Mouse (Mus musculus): Measurements from ENCODE around the gene Itgb3. TPM values are rescaled to one million over a fixed set of nuclear protein-coding genes. Genes with fewer than 3 reads are reported as not detected.

Itgb3 gene
- polyA plus RNA-seq, 1 experiment from 2014 or later: 1.3 TPM

DNA sequence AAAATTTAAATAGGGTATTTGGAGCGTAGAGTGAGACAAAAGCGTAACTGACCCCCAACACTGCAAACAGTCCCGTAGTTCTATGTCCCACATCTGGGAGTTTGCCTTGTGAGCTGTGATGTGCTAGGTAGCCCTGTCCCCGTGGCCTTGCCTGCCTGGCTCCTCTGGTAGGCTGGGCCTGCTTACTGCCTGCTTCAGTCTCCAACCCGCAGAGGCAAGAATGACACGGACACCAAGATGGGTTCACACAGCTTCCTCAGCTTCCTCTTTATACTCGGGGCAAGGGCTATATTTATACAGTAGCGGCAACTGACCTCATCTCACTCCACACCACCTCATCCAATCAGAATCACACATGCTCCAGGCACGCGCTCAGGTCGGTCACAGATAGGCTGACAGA lies 67.0 kb downstream of the Itgb3 start:
- DNase-seq (ENCODE audit: low spot score): no peak
- ATAC-seq (replicated peaks; ENCODE audit: insufficient number of reproducible peaks, low FRiP score, low TSS enrichment, low read depth): no peak
- no peak overlapping the region for H3K4me3 ChIP-seq (ENCODE audit: low read depth, low read length)
- H3K36me3 ChIP-seq (replicated peaks; ENCODE audit: control insufficient read depth, insufficient read depth, low read depth, low read length): no peaks in the 10 kb centered on the region
- no peak overlapping the region for H3K9ac ChIP-seq (replicated peaks; ENCODE audit: low read length)
- no peak overlapping the region for H3K4me2 ChIP-seq (ENCODE audit: low read depth, low read length)
- H3K27me3 ChIP-seq (ENCODE audit: control insufficient read depth, insufficient read depth, low read length): no peaks in the 10 kb centered on the region
- WGBS: 91% methylated on average over 11 of the region's 11 CpGs
- H3K4me1 ChIP-seq (ENCODE audit: control insufficient read depth, insufficient read depth, low read length): no peaks in the 10 kb centered on the region
- H3K9me3 ChIP-seq (replicated peaks; ENCODE audit: control insufficient read depth, low read length): no peaks in the 10 kb centered on the region
- H3K27ac ChIP-seq (replicated peaks; ENCODE audit: low read depth, low read length): no peak overlapping the region

DNA sequence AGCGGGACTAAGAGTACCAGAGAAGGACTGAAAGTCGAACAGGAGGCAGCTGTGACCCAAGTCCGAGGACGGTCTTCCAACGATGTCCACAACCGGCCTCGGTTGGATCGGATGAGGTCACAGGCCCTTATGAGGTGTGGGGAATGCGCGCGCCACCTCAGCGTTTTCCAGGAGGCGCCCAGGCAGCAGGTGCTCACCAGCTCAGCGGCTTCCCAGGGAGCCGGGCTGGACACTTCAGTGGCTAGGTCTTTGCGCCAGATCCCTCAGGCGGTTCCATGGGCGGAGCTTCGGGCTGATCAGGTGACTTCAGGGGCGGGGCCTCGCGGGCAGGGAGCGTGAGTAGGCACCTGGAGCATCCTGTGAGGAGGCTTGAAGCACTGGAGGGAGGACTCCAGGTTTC lies 77.7 kb downstream of the Itgb3 start, which contains the start of gene Gm11639:
TSS of gene Gm11639 (plus strand) at position 160 of the 400 bp plus-strand sequence.
- 19% methylated on average over 23 of the region's 23 CpGs for WGBS
- Histone ChIP-seq H3K36me3 (replicated peaks; ENCODE audit: control insufficient read depth, insufficient read depth, low read depth, low read length) (no peaks in the 10 kb centered on the region), H3K27ac (replicated peaks; ENCODE audit: low read depth, low read length) (no peak within 1 kb of the TSS), H3K4me3 (ENCODE audit: low read depth, low read length) (no peak within 1 kb of the TSS), H3K9me3 (replicated peaks; ENCODE audit: control insufficient read depth, low read length) (no peaks in the 10 kb centered on the region), H3K4me1 (ENCODE audit: control insufficient read depth, insufficient read depth, low read length) (peaks cover 2% of the 10 kb centered on the region; the same call in 1 of the 2 replicates), H3K27me3 (ENCODE audit: control insufficient read depth, insufficient read depth, low read length) (no peaks in the 10 kb centered on the region), H3K4me2 (ENCODE audit: low read depth, low read length) (peak within 1 kb of the TSS; percentile 34), H3K9ac (replicated peaks; ENCODE audit: low read length) (no peak within 1 kb of the TSS)
- ATAC-seq (replicated peaks; ENCODE audit: insufficient number of reproducible peaks, low FRiP score, low TSS enrichment, low read depth): no peak
- DNase-seq (ENCODE audit: low spot score): peak; percentile 13

DNA sequence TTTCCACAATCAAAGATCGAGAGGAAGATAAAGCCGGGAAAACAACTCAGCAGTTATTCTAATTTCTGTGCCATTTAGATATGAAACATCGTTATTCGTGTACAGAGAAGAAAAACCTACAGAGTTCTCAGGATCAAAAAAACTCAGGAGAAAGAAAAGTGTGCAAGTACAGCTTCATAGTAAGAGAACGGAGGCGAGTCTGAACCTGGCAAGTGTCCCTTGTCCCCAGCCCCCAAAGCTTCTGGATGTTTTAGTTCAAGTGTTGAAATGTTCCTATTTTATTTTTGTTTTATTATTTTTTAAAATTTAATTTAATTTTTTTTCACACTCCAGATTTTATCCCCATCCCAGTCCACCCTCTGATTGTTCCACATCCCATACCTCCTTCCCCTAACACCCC lies 85.4 kb downstream of the Itgb3 start:
- ATAC-seq (replicated peaks; ENCODE audit: insufficient number of reproducible peaks, low FRiP score, low TSS enrichment, low read depth) (no peak), DNase-seq (ENCODE audit: low spot score) (no peak)
- H3K36me3 ChIP-seq (replicated peaks; ENCODE audit: control insufficient read depth, insufficient read depth, low read depth, low read length): no peaks in the 10 kb centered on the region
- no peak overlapping the region for H3K4me3 ChIP-seq (ENCODE audit: low read depth, low read length)
- no peak overlapping the region for H3K9ac ChIP-seq (replicated peaks; ENCODE audit: low read length)
- H3K4me1 ChIP-seq (ENCODE audit: control insufficient read depth, insufficient read depth, low read length): no peaks in the 10 kb centered on the region
- no peaks in the 10 kb centered on the region for H3K9me3 ChIP-seq (replicated peaks; ENCODE audit: control insufficient read depth, low read length)
- 84% methylated on average over 6 of the region's 6 CpGs for WGBS
- no peak overlapping the region for H3K27ac ChIP-seq (replicated peaks; ENCODE audit: low read depth, low read length)
- H3K27me3 ChIP-seq (ENCODE audit: control insufficient read depth, insufficient read depth, low read length): no peaks in the 10 kb centered on the region
- H3K4me2 ChIP-seq (ENCODE audit: low read depth, low read length): no peak overlapping the region

DNA sequence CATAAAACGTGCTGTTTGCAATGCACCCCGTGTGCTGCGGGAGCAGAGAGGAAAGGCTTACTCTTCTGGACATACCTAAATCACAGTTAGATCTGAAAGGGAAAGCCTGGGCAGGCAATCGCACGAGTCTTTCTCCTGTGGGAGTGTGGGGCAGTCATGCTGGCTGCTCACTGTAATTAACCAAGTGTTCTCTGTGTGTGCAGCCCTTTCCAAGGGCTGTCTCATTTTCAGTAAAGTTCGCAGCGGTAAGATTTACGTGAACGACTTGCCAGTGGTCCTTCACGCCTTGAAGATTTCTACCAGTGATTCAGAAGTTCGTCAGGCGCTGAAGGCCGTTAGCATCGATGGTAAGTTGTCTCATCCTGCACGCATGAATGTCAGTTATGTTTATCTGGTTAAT lies 96.3 kb downstream of the Itgb3 start:
- Histone ChIP-seq H3K4me2 (ENCODE audit: low read depth, low read length) (no peak overlapping the region), H3K27me3 (ENCODE audit: control insufficient read depth, insufficient read depth, low read length) (no peaks in the 10 kb centered on the region), H3K9ac (replicated peaks; ENCODE audit: low read length) (no peak overlapping the region), H3K36me3 (replicated peaks; ENCODE audit: control insufficient read depth, insufficient read depth, low read depth, low read length) (no peaks in the 10 kb centered on the region), H3K4me3 (ENCODE audit: low read depth, low read length) (no peak overlapping the region), H3K9me3 (replicated peaks; ENCODE audit: control insufficient read depth, low read length) (no peaks in the 10 kb centered on the region), H3K4me1 (ENCODE audit: control insufficient read depth, insufficient read depth, low read length) (no peaks in the 10 kb centered on the region), H3K27ac (replicated peaks; ENCODE audit: low read depth, low read length) (no peak overlapping the region)
- no peak for DNase-seq (ENCODE audit: low spot score)
- ATAC-seq (replicated peaks; ENCODE audit: insufficient number of reproducible peaks, low FRiP score, low TSS enrichment, low read depth): no peak
- 71% methylated on average over 15 of the region's 15 CpGs for WGBS

DNA sequence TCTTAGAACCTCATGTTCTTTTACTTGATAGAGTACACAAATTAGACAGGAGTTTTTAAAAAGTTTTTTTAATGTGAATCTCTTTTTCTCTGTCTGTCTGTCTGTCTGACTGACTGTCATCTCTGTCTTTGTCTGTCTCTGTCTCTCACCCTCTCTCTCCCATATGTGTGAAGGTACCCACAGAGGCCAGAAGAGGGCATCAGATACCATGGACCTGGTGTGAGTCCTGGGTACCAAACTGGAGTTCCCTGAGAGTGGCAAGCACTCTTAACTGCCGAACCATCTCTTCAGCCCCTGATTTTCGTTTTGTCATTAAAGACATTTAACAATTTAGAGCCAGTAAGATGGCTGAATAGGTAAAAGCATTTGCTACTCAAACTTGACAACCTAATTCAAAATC lies 99.3 kb downstream of the Itgb3 start:
- Histone ChIP-seq H3K36me3 (replicated peaks; ENCODE audit: control insufficient read depth, insufficient read depth, low read depth, low read length) (no peaks in the 10 kb centered on the region), H3K4me2 (ENCODE audit: low read depth, low read length) (no peak overlapping the region), H3K4me3 (ENCODE audit: low read depth, low read length) (no peak overlapping the region), H3K27me3 (ENCODE audit: control insufficient read depth, insufficient read depth, low read length) (no peaks in the 10 kb centered on the region), H3K9ac (replicated peaks; ENCODE audit: low read length) (no peak overlapping the region), H3K4me1 (ENCODE audit: control insufficient read depth, insufficient read depth, low read length) (no peaks in the 10 kb centered on the region), H3K27ac (replicated peaks; ENCODE audit: low read depth, low read length) (no peak overlapping the region), H3K9me3 (replicated peaks; ENCODE audit: control insufficient read depth, low read length) (no peaks in the 10 kb centered on the region)
- 78% methylated on average over 2 of the region's 2 CpGs for WGBS
- no peak for ATAC-seq (replicated peaks; ENCODE audit: insufficient number of reproducible peaks, low FRiP score, low TSS enrichment, low read depth)
- DNase-seq (ENCODE audit: low spot score): no peak

Other genes starting within 250 kb of the Itgb3 start
- gene Kansl1, start 139.1 kb upstream of the Itgb3 start, polyA plus RNA-seq (2014; fragmentation: Nextera tagmentation; extraction: Ambion mirVana): 33.2 and 33.3 TPM in 2 replicates
- 63.2 and 70.6 TPM in 2 replicates for gene Cdc27, start 57.4 kb upstream of the Itgb3 start, polyA plus RNA-seq (2014; fragmentation: Nextera tagmentation; extraction: Ambion mirVana)
- gene Myl4, start 57.3 kb upstream of the Itgb3 start, polyA plus RNA-seq (2014; fragmentation: Nextera tagmentation; extraction: Ambion mirVana): 4.2 and 16.4 TPM in 2 replicates
- not detected in 2 replicates for gene Gm11639, start 77.7 kb downstream of the Itgb3 start, polyA plus RNA-seq (2014; fragmentation: Nextera tagmentation; extraction: Ambion mirVana)